Mouse (Mus musculus) stomach, embryonic 15.5 days (tissue): ENCODE measurements around the gene Bckdha. TPM values are rescaled to one million over a fixed set of nuclear protein-coding genes. Genes with fewer than 3 reads are reported as not detected.

ENCODE experiments used
- ATAC-seq: fragments of 200-750 bp; cut with Nextera tagmentation; 2 replicates; pipeline ENCODE4 v1.8.0; 2017; ENCODE audit warnings: low read depth, moderate number of reproducible peaks, moderate TSS enrichment; ENCODE audit not compliant: insufficient read depth, low FRiP score
- H3K27ac ChIP-seq: fragments of 300-500 bp; sonication (generic); 2 replicates; pipeline ENCODE4 v1.5.1; 2015; ENCODE audit warnings: mild to moderate bottlenecking, inconsistent platforms
- H3K27me3 ChIP-seq: fragments of 300-500 bp; sonication (generic); replicated peaks from 2 replicates; pipeline ENCODE4 v1.6.1; 2015; ENCODE audit warnings: inconsistent platforms
- H3K36me3 ChIP-seq: fragments of 300-500 bp; sonication (generic); 2 replicates; pipeline ENCODE4 v1.6.1; 2015; ENCODE audit warnings: inconsistent platforms
- H3K4me1 ChIP-seq: fragments of 300-500 bp; sonication (generic); 2 replicates; pipeline ENCODE4 v1.6.1; 2015; ENCODE audit warnings: inconsistent platforms
- H3K4me2 ChIP-seq: fragments of 300-500 bp; sonication (generic); 2 replicates; pipeline ENCODE4 v1.6.1; 2015; ENCODE audit warnings: mild to moderate bottlenecking, inconsistent platforms
- H3K4me3 ChIP-seq: fragments of 300-500 bp; sonication (generic); replicated peaks from 2 replicates; pipeline ENCODE4 v1.5.1; 2015; ENCODE audit warnings: inconsistent platforms
- H3K9ac ChIP-seq: fragments of 300-500 bp; sonication (generic); 2 replicates; pipeline ENCODE4 v1.6.1; 2015; ENCODE audit warnings: inconsistent platforms
- H3K9me3 ChIP-seq: fragments of 300-500 bp; sonication (generic); 2 replicates; pipeline ENCODE4 v1.6.1; 2016; ENCODE audit warnings: inconsistent platforms
- WGBS: fragments of 180-500 bp; shearing (Covaris S2); methylation state at CpG from one replicate; pipeline ENCODE4 v1.1.7; 2015; 5-methylcytosine and 5-hydroxymethylcytosine counted together
- polyA plus RNA-seq: library from polyadenylated mRNA; unstranded; fragments of >200 nt; fragmentation: Nextera tagmentation; extraction: Ambion mirVana; gene quantifications from 2 replicates; pipeline ENCODE4 v1.2.1, GENCODE M21; 2015

Bckdha gene
- polyA plus RNA-seq: 54.5 and 56.8 TPM in 2 replicates

GRCm38 (mm10) chr7:25658657-25659472, at the start of gene Bckdha, which contains the start of gene Exosc5:
Gene Bckdha (minus strand): TSS chr7:25658981.
Gene Exosc5 (plus strand): TSS chr7:25659164.
- Histone ChIP-seq H3K27me3 (no peaks in the 10 kb centered on the region), H3K9me3 (no peaks in the 10 kb centered on the region), H3K4me1 (peaks cover 11% of the 10 kb centered on the region), H3K27ac (peak within 1 kb of the TSS; percentile 78), H3K36me3 (no peaks in the 10 kb centered on the region; the same call in 1 of the 2 replicates), H3K4me3 (peak within 1 kb of the TSS; percentile 67), H3K4me2 (peak within 1 kb of the TSS; percentile 72), H3K9ac (peak within 1 kb of the TSS; percentile 47)
- ATAC-seq: peak; percentile 98
- under 1% methylated on average over 50 of the region's 50 CpGs for WGBS

- H3K27me3 ChIP-seq: no peaks in the 10 kb centered on the region
- no peak overlapping the region for H3K9ac ChIP-seq
- H3K36me3 ChIP-seq: no peaks in the 10 kb centered on the region
- H3K4me2 ChIP-seq: no peak overlapping the region
- H3K4me1 ChIP-seq: peaks cover 65% of the 10 kb centered on the region
- ATAC-seq: no peak
- H3K9me3 ChIP-seq: no peaks in the 10 kb centered on the region
- WGBS: 34% methylated on average over 15 of the region's 15 CpGs
- H3K27ac ChIP-seq: peak overlapping the region; percentile 48
- no peak overlapping the region for H3K4me3 ChIP-seq
Measured at GRCm38 (mm10) chr7:25707581-25708292, 49.0 kb upstream of the Bckdha start.

GRCm38 (mm10) chr7:25706578-25707170, 47.9 kb upstream of the Bckdha start:
- Histone ChIP-seq H3K36me3 (no peaks in the 10 kb centered on the region), H3K4me1 (peaks cover 58% of the 10 kb centered on the region), H3K27ac (peak overlapping the region; percentile 48), H3K9me3 (no peaks in the 10 kb centered on the region), H3K4me2 (no peak overlapping the region), H3K4me3 (no peak overlapping the region), H3K9ac (no peak overlapping the region), H3K27me3 (no peaks in the 10 kb centered on the region)
- 40% methylated on average over 7 of the region's 7 CpGs for WGBS
- no peak for ATAC-seq

- no peak overlapping the region for H3K9ac ChIP-seq
- 39% methylated on average over 6 of the region's 6 CpGs for WGBS
- peak overlapping the region; percentile 48 for H3K27ac ChIP-seq
- peak; percentile 19; the same call in 1 of the 2 replicates for ATAC-seq
- no peaks in the 10 kb centered on the region for H3K36me3 ChIP-seq
- H3K4me3 ChIP-seq: no peak overlapping the region
- 0 out of 2 replicates have a peak overlapping the region, but pooled peaks have one; percentile 9 for H3K4me2 ChIP-seq
- H3K27me3 ChIP-seq: no peaks in the 10 kb centered on the region
- peaks cover 52% of the 10 kb centered on the region for H3K4me1 ChIP-seq
- no peaks in the 10 kb centered on the region for H3K9me3 ChIP-seq
Measured at GRCm38 (mm10) chr7:25705801-25706251, 47.0 kb upstream of the Bckdha start.

DNA sequence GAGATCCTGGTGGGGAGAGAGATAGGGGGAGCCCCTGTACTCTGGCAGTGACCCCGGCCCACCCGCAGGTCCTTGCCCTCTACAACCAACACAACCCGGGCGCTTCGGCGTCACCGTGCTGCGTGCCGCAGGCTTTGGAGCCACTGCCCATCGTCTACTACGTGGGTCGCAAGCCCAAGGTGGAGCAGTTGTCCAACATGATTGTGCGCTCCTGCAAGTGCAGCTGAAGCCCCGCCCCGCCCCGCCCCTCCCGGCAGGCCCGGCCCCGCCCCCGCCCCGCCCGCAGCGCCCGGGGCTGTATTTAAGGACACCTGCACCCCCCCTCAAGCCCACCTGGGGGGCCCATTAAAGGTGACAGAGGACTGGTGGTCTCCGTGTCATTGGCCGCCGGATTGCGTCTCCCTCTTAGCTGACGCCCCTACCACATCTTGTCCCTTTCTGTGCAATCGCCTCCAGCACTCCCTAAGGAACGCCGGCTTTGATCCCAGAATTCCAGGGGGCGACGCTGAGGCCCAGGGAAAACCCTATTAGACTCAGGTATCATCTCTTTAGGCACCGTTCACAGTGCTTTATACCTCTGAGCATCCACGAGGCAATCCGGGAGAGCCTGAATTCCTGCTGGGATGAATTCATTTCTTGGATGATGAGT, 46.1 kb upstream of the Bckdha start:
- Histone ChIP-seq H3K9ac (no peak overlapping the region), H3K4me2 (peak overlapping the region; percentile 47), H3K27me3 (no peaks in the 10 kb centered on the region), H3K4me1 (peaks cover 42% of the 10 kb centered on the region), H3K36me3 (no peaks in the 10 kb centered on the region), H3K9me3 (no peaks in the 10 kb centered on the region), H3K27ac (peak overlapping the region; percentile 48; the same call in 1 of the 2 replicates), H3K4me3 (peak overlapping the region; percentile 16; the same call in 1 of the 2 replicates)
- 17% methylated on average over 32 of the region's 37 CpGs for WGBS
- no peak for ATAC-seq

- no peak; the same call in 1 of the 2 replicates for ATAC-seq
- Histone ChIP-seq H3K4me3 (no peak overlapping the region), H3K36me3 (no peaks in the 10 kb centered on the region), H3K4me2 (no peak overlapping the region), H3K4me1 (peaks cover 40% of the 10 kb centered on the region), H3K27me3 (no peaks in the 10 kb centered on the region), H3K9me3 (no peaks in the 10 kb centered on the region), H3K27ac (no peak overlapping the region), H3K9ac (no peak overlapping the region)
- 37% methylated on average over 10 of the region's 10 CpGs for WGBS
Measured at GRCm38 (mm10) chr7:25703793-25704494, 45.2 kb upstream of the Bckdha start.

DNA sequence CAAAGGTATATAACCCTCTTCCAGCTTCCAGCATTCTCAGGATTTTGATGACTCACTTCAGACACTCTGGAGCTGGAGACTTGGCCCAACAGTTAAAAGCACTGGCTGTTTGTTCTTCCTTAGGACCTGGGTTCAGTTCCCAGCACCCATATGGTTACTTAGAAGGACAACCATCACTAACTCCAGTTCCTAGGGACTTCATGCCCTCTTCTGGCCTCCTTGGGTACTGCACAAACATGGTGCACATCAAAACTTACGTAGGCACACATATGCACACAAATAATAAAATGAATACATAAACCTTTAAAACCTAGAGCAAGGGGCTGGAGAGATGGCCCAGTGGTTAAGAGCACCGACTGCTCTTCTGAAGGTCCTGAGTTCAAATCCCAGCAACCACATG, 43.6 kb upstream of the Bckdha start:
- WGBS: 97% methylated on average over 2 of the region's 2 CpGs
- peaks cover 32% of the 10 kb centered on the region for H3K4me1 ChIP-seq
- ATAC-seq: no peak

GRCm38 (mm10) chr7:25700732-25701131, 42.0 kb upstream of the Bckdha start:
- Histone ChIP-seq H3K4me2 (no peak overlapping the region), H3K27ac (no peak overlapping the region), H3K4me1 (peaks cover 16% of the 10 kb centered on the region), H3K9me3 (no peaks in the 10 kb centered on the region), H3K36me3 (no peaks in the 10 kb centered on the region), H3K4me3 (no peak overlapping the region), H3K27me3 (no peaks in the 10 kb centered on the region), H3K9ac (no peak overlapping the region)
- 68% methylated on average over 12 of the region's 12 CpGs for WGBS
- ATAC-seq: no peak

More for the DNA sequence above, 43.6 kb upstream of the Bckdha start:
- Histone ChIP-seq H3K4me2 (no peak overlapping the region), H3K4me3 (no peak overlapping the region), H3K36me3 (no peaks in the 10 kb centered on the region), H3K27ac (no peak overlapping the region), H3K27me3 (no peaks in the 10 kb centered on the region), H3K9me3 (no peaks in the 10 kb centered on the region), H3K9ac (no peak overlapping the region)

GRCm38 (mm10) chr7:25699851-25700250, 41.1 kb upstream of the Bckdha start:
- Histone ChIP-seq H3K4me2 (no peak overlapping the region), H3K9me3 (no peaks in the 10 kb centered on the region), H3K27ac (no peak overlapping the region), H3K27me3 (no peaks in the 10 kb centered on the region), H3K36me3 (no peaks in the 10 kb centered on the region), H3K4me1 (peaks cover 7% of the 10 kb centered on the region), H3K9ac (no peak overlapping the region), H3K4me3 (no peak overlapping the region)
- ATAC-seq: no peak
- WGBS: 55% methylated on average over 13 of the region's 13 CpGs

GRCm38 (mm10) chr7:25694104-25694503, 35.3 kb upstream of the Bckdha start:
- H3K36me3 ChIP-seq: no peaks in the 10 kb centered on the region
- ATAC-seq: no peak
- H3K9me3 ChIP-seq: no peaks in the 10 kb centered on the region
- no peak overlapping the region for H3K4me3 ChIP-seq
- no peak overlapping the region for H3K9ac ChIP-seq
- peaks cover 12% of the 10 kb centered on the region; the same call in 1 of the 2 replicates for H3K4me1 ChIP-seq
- H3K4me2 ChIP-seq: no peak overlapping the region
- no peaks in the 10 kb centered on the region for H3K27me3 ChIP-seq
- H3K27ac ChIP-seq: no peak overlapping the region
- WGBS: 69% methylated on average over 8 of the region's 8 CpGs

DNA sequence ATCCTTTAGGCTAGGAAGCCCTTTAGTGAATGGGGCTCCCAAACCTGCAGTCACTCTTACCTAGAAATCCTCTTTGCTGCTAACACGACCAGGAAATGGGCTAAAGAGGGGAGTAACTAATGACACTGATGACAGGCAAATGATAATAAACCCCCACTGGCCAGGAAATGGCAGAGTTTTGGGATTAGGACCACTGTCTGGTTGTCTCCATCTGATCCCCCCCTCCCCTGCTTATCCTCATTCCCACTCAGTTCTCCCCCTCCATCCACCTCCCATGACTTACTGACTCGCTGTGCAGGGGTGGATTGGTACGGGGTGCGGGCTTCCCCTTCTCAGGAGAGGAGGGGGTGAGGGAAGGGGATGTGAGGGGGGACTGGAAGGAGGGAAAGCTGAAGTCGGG, 31.3 kb upstream of the Bckdha start:
- no peaks in the 10 kb centered on the region for H3K9me3 ChIP-seq
- peak overlapping the region; percentile 97 for H3K4me2 ChIP-seq
- 0 out of 2 replicates have a peak overlapping the region, but pooled peaks have one; percentile 84 for H3K27ac ChIP-seq
- whole genome bisulfite sequencing: 42% methylated on average over 5 of the region's 5 CpGs
- H3K36me3 ChIP-seq: no peaks in the 10 kb centered on the region
- H3K27me3 ChIP-seq: peaks cover 6% of the 10 kb centered on the region; the same call in 1 of the 2 replicates
- no peak overlapping the region for H3K9ac ChIP-seq
- peak overlapping the region; percentile 73 for H3K4me3 ChIP-seq
- ATAC-seq: no peak
- H3K4me1 ChIP-seq: peaks cover 34% of the 10 kb centered on the region
